Mouse (Mus musculus): Measurements from ENCODE around the gene Hes7. TPM values are rescaled to one million over a fixed set of nuclear protein-coding genes. Genes with fewer than 3 reads are reported as not detected.

Gene Hes7
- polyA plus RNA-seq, 1 experiment, result 0.37 TPM

GRCm38 (mm10) chr11:69118765-69119164 is 1.4 kb upstream of the Hes7 start:
- DNase-seq (ENCODE audit: low spot score), result peak; percentile 64

GRCm38 (mm10) chr11:69119446-69120155 is 603 bp upstream of the Hes7 start:
- no peak for DNase-seq (ENCODE audit: low spot score)

DNA sequence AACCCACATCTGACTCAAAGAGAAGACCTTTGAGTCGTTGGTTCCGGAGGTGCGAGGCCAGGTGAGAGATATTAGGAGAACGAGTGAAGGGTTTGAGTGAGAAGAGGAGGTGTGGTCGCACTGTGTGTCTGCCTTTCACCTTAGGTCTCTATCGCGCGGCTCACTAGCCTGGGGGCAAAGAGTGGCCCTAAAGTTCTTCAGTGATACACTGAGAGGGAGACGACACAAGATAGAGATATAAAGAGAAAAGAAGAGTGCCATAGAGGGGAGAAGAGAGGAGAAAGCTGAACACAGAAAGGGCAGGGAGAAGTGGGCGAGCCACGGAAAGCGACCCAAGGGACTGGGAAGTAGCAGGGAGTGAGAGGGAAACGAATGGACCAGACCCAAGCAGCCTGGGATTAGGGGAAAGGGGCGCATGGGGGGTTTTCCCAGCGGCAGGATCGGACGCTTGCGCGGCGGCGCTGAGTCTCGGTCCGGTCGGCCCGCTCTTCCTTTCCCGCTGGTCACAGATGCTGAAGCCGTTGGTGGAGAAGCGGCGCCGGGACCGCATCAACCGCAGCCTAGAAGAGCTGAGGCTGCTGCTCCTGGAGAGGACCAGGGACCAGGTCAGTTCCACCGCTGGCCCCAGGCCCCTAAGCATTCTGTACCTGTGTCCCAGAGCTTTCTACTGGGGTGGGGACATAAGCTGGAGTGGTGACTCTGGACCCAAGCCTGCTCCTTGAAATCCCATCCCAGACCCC is 967 bp downstream of the Hes7 start:
- no peak for DNase-seq (ENCODE audit: low spot score)

- no peak for DNase-seq (ENCODE audit: low spot score)
These were observed 1.6 kb downstream of the Hes7 start for GRCm38 (mm10) chr11:69121741-69122335.

DNA sequence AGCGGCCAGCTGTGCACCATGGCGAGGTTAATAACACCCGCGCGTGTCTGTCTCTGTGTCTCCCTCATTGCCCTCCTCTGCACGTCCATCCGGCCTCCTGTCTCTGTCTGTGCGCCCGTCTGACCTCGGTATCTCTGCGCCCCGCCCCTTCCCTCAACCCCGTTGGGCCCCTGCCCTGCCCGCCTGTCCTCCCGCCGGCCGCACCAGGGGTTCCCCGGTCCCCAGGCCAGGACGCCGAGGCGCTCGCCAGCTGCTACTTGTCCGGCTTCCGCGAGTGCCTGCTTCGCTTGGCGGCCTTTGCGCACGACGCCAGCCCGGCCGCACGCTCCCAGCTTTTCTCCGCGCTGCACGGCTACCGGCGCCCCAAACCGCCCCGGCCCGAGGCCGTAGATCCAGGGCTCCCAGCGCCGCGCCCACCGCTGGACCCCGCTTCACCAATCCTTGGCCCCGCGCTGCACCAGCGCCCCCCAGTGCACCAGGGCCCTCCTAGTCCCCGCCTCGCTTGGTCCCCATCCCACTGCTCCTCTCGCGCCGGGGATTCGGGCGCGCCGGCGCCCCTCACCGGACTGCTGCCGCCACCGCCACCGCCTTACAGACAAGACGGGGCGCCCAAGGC is 2.2 kb downstream of the Hes7 start, which contains the start of gene 9130213A22Rik:
TSS of gene 9130213A22Rik (minus strand) at position 254 of the 616 bp plus-strand sequence.
- peak; percentile 73 for DNase-seq (ENCODE audit: low spot score)

GRCm38 (mm10) chr11:69123056-69123692 is 3.0 kb downstream of the Hes7 start:
- DNase-seq (ENCODE audit: low spot score), result peak; percentile 74

DNA sequence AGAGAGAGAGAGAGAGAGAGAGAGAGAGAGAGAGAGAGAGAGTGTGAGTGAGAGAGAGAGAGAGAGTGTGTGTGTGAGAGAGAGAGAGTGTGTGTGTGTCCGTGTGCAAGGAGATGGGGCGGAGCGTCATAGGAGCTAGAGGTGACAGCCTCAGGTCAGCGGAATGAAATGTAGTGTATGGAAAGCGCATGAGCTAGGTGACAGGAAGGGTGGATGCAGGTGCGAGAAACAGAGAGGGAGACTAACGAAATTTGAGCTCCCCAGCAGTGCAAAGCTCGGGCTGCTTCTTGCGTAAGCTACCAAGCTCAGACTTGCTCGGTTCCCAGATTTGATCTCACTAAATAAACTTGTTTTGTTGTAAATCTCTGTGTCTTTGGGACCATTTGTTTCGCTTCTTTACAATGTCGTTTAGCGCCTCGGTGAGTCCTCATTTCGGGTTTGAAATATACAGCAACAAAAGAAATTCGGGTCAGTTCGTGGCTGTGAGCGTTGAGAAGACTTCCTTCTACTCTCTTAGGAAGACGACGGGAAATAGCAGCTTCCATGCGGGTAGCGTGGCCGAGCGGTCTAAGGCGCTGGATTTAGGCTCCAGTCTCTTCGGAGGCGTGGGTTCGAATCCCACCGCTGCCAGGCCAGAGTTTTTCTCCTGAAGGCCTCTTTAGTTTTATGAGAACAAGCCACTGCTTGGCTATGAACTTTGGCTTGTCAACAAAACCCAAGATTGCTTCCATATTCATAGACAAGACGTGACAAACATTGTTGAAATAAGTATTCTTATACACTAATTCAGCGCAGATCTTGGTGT is 3.7 kb downstream of the Hes7 start:
- peak; percentile 80 for DNase-seq (ENCODE audit: low spot score)

- DNase-seq (ENCODE audit: low spot score), result no peak
These were observed 4.3 kb downstream of the Hes7 start for GRCm38 (mm10) chr11:69124498-69124847.

DNA sequence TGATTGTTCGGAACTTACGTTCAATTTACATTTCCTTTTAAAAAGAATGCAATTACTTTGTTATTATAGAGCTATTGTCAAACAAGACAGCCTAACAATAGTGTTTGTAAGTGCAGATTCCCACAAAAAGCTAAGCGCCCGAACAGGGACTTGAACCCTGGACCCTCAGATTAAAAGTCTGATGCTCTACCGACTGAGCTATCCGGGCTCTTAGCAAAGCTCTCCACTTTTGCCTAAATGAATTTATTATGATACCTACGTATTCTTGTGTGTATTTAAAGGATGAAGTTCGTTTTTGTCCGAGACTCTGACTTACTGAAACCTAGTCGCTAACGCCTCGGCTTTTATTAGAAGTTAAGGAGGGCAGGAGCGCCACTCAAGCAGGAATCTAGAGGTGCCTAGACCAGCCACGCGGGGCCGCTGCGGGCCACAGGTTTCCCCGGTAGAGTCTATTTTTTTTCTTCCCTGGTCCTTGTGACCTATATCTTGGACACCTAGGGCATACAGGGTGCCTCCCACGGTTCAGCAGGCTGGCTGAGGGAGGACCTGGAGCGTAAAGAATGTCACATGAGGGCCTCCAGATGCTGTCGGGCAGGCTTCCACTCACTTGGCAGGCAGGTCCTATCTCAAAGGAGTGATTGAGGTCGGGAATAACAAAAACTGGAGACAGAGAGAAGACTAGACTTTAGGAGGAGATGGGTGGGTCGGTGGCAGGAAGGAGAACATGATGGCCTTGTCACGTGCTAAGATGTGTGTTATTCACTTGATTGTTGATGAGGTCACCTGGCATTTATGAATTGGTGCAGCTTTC is 5.0 kb downstream of the Hes7 start:
- DNase-seq (ENCODE audit: low spot score), result peak; percentile 73

DNA sequence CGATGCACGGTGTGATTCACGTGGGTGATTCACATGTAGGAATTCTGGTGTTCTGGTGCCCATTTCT is 5.5 kb downstream of the Hes7 start, which contains the start of gene Aloxe3:
TSS of gene Aloxe3 (plus strand) at position 45 of the 67 bp plus-strand sequence.
- no peak for DNase-seq (ENCODE audit: low spot score)

- no peak for DNase-seq (ENCODE audit: low spot score)
These were observed 5.9 kb downstream of the Hes7 start for GRCm38 (mm10) chr11:69125919-69126705.

DNA sequence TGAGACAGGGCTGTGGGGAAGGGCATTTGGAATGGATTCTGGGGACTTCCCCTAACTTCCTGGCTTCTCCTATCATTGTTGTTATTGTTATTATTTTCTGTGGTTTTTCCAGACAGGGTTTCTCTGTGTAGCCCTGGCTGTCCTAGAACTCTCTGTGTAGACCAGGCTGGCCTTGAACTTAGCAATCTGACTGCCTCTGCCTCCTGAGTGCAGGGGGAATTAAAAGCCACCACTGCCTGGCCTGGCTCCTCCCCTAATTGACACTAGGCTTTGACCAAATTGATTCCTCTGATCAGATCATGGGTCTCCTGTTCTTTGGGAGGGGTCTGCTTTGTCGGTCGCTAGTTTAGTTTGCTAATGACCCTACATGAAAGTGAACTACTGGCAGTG is 6.5 kb downstream of the Hes7 start:
- no peak for DNase-seq (ENCODE audit: low spot score)

DNA sequence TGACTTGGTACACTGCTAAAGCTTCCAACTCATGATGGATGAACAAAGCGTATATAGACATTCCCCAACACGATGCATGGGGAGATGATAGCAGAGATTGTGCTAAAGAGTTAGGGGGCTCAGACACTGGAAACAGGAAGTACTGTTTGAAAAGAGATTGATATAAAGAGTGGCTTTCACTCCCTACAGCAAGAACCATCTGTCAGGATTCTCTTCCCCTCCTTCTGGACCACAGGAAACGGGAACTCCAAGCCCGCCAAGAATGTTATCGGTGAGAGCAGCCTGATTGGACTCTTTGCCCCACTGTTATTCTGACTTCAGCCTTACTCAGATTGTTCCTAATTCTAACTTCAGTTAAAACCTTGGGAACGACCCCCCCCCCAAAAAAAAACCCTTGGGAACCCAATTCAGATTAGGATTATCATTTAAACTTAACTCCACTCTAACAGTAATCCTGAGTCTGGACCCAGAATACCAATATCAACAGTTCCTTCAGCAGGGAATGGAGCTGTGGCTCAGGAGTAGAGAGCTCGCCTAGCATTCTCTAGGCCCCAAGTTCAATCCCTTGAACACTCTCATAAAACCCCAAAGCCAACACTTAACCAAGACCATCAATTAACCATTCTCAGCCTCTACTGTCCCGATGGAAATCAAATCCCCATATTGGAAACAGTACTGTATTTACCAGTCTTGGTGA is 8.4 kb downstream of the Hes7 start:
- no peak for DNase-seq (ENCODE audit: low spot score)

- no peak for DNase-seq (ENCODE audit: low spot score)
These were observed 13.3 kb downstream of the Hes7 start for GRCm38 (mm10) chr11:69133566-69133922.

- DNase-seq (ENCODE audit: low spot score), result no peak
These were observed 13.9 kb downstream of the Hes7 start for GRCm38 (mm10) chr11:69133923-69134621.

DNA sequence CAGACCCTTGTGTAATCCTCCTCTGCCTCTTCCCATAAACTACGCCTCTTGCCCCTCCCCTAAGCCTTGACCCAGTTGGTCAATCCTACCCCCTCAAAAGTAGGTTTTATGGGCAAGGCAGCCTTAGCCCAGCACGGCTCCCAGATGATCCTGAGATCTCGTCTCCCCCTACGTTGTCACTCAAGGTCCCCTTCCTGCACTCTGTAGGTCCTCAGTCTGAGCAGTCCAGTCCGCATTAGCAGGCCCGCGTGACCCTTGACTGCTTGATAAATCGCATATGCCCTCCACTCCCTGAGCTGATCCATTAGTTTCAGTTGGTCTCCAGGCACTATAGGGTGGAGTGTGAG is 14.4 kb downstream of the Hes7 start:
- no peak for DNase-seq (ENCODE audit: low spot score)

DNA sequence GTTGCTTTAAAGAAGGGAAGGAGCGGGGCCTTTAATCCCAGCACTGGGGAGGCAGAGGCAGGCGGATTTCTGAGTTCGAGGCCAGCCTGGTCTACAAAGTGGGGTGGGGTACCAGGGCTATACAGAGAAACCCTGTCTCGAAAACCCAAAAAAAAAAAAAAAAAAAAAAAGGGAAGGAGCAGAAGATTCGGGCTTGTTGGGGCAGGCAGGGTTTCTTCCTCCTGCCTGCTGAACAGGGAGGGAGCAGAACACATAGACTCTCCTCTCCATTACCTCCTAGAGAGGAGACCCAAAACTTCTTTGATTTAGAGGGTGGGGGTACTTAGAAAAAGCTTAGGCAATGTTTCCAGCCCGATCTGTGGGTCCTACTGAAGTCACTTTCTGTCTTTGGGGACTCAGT is 15.2 kb downstream of the Hes7 start:
- DNase-seq (ENCODE audit: low spot score), result no peak

- DNase-seq (ENCODE audit: low spot score), result no peak
These were observed 27.3 kb downstream of the Hes7 start for GRCm38 (mm10) chr11:69147546-69147945.

DNA sequence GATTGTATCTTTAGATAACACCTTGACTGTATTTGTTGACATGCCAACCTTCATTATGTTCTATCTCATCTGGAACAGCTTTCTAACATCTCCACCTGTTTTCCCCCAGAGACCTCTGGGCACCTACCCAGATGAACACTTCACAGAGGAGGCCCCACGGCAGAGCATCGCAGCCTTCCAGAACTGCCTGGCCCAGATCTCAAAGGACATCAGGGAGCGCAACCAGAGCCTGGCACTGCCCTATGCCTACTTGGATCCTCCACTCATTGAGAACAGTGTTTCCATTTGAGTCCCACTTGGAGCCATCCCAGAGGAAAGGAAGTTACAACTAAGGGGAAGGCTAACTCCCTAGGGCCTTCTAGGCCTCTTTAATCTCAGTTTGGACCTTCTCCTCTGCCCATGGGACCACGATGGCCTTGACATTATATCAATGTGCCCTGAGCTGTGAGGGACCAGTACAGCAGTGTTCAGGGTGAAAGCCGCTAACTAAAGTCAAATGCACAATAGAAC is 28.3 kb downstream of the Hes7 start:
- no peak for DNase-seq (ENCODE audit: low spot score)

All from urinary bladder, adult 2 months (tissue).